Mouse (Mus musculus): Measurements from ENCODE around the gene Etfa. TPM values are rescaled to one million over a fixed set of nuclear protein-coding genes. Genes with fewer than 3 reads are reported as not detected.

Gene Etfa
- polyA plus RNA-seq, 1 experiment from 2014 or later = 483 TPM

DNA sequence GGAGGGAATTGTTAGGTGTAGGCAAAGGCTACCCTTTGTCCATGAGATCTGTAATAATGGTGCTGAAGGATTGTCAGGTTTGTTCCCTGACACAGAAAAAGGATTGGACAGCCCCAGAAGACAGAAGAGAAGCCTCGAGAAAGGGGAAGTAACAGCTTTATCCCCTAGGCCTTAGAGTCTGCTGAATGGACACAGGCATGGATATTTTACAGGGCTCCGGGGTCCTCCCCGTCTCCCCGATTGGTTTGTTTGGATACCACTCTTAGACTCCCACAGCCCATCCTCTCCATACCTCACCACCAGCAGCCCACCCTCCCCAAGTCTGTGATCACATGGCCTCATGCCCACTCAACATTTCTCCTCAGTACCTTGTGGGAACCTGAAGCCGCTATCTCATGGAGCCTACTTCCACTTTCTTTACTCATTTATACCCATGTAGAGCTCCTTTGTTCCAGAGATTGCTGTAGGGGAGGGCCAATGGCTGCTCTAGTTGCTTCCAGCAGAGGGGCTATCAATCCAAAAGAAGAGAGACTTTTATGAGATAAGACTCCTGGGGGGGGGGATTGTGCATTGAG is 72.8 kb downstream of the Etfa start:
- Histone ChIP-seq H3K4me1 (ENCODE audit: control insufficient read depth, insufficient read depth, low read length) (no peaks in the 10 kb centered on the region), H3K27me3 (ENCODE audit: control insufficient read depth, insufficient read depth, low read length) (no peaks in the 10 kb centered on the region), H3K27ac (ENCODE audit: low read length) (no peak overlapping the region), H3K9ac (ENCODE audit: low read length) (no peak overlapping the region), H3K9me3 (replicated peaks; ENCODE audit: control insufficient read depth, low read length) (no peaks in the 10 kb centered on the region), H3K4me2 (ENCODE audit: low read depth, low read length) (no peak overlapping the region), H3K36me3 (ENCODE audit: control insufficient read depth, insufficient read depth) (no peaks in the 10 kb centered on the region), H3K4me3 (ENCODE audit: low read length) (no peak overlapping the region)
- ATAC-seq (replicated peaks; ENCODE audit: extremely low read depth, insufficient read depth, low FRiP score) = no peak
- 81% methylated on average over 5 of the region's 5 CpGs for WGBS

DNA sequence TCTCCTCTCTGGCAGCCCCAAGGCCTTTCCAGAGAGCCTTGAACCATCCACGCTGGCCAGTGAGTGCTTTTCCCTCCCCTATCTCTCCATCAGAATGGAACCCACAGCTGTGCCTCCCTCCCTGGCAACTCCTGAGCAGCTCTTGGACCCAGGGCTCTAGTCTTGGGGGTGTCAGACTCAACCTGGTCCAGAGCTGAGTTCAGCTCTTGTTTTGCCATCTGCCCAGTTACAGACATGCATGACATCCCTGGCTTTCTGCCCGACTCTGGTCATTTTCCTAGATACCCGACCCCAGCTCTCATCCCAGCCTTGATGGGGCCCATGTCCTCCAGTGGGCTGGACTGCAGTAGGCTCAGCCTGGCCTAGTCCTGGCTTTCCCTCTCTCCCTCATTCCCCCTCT is 73.6 kb downstream of the Etfa start:
- Histone ChIP-seq H3K27ac (ENCODE audit: low read length) (no peak overlapping the region), H3K27me3 (ENCODE audit: control insufficient read depth, insufficient read depth, low read length) (no peaks in the 10 kb centered on the region), H3K4me1 (ENCODE audit: control insufficient read depth, insufficient read depth, low read length) (no peaks in the 10 kb centered on the region), H3K4me3 (ENCODE audit: low read length) (no peak overlapping the region), H3K9me3 (replicated peaks; ENCODE audit: control insufficient read depth, low read length) (no peaks in the 10 kb centered on the region), H3K9ac (ENCODE audit: low read length) (no peak overlapping the region), H3K36me3 (ENCODE audit: control insufficient read depth, insufficient read depth) (no peaks in the 10 kb centered on the region), H3K4me2 (ENCODE audit: low read depth, low read length) (no peak overlapping the region)
- no peak for ATAC-seq (replicated peaks; ENCODE audit: extremely low read depth, insufficient read depth, low FRiP score)
- 37% methylated on average over 3 of the region's 3 CpGs for WGBS

DNA sequence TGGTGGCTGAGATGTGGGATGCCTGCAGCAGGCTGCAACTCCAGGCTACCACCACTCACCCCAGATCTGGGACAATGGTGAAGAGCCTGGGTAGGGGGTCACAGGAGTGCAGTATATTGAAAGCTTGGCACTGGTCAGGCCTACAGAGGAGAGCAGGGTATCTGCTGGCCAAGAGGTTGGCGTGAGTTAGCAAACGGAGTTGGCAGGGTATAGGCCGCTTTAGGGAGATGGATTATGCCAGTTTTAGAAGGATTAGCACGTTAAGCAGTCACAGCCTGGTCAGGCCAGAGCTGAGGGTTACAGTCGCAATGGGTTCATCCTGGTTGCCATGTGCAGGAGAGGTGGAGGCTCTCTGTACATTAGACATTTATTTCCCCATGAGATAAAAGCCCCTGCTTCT is 78.2 kb downstream of the Etfa start:
- H3K4me3 ChIP-seq (ENCODE audit: low read length) = no peak overlapping the region
- H3K36me3 ChIP-seq (ENCODE audit: control insufficient read depth, insufficient read depth) = no peaks in the 10 kb centered on the region
- WGBS = 87% methylated on average over 5 of the region's 5 CpGs
- no peak overlapping the region for H3K4me2 ChIP-seq (ENCODE audit: low read depth, low read length)
- no peaks in the 10 kb centered on the region for H3K9me3 ChIP-seq (replicated peaks; ENCODE audit: control insufficient read depth, low read length)
- no peak for ATAC-seq (replicated peaks; ENCODE audit: extremely low read depth, insufficient read depth, low FRiP score)
- no peak overlapping the region for H3K27ac ChIP-seq (ENCODE audit: low read length)
- H3K4me1 ChIP-seq (ENCODE audit: control insufficient read depth, insufficient read depth, low read length) = peaks cover 2% of the 10 kb centered on the region; the same call in 1 of the 2 replicates
- peaks cover 8% of the 10 kb centered on the region for H3K27me3 ChIP-seq (ENCODE audit: control insufficient read depth, insufficient read depth, low read length)
- no peak overlapping the region for H3K9ac ChIP-seq (ENCODE audit: low read length)

DNA sequence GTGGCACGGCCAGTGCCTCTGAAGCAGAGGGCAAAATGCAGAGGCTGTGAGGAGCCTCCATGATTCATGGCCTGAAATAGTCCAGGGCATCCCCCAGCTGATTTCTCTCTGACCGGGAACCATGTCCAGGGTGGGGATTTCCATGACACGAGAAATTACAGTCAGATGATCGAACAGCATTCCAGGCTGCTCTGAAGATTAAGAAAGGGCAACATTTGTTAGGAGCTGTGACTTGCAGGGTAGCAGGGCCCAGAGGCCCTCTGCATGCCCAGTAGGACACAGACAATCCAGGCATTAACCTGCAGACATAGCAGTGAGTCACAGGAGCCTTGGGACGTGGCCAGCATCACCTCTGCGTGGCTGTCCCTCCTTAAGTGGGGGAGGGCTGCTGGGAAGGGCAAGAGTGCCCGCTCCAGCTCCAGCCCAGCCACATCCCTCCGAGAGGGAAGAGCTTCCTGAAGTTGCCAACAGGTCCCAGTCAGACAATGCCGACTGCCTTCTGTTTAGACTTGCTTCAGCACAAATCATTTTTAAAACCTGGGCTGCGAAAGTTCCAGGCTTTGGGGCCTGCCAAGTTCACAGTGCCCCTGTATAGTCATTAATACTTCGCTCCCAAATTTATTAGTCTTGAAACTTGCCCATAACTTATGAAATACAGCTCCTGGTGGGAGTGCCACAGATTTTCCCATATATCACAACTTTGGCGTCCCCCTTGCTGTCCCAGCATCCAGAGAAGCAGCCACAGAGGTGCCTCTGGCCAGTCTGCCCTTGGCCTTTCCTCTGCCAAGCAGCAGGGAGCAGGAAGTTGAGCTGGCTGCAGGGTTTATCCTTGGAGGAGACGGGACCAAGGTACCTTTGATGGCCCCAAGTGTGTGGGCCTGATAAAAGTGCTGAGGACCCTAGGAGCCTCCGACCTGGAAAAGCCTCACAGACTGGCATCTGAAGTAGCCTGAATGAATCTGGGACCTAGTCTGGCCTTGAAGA is 79.4 kb downstream of the Etfa start:
- H3K27me3 ChIP-seq (ENCODE audit: control insufficient read depth, insufficient read depth, low read length) = peaks cover 8% of the 10 kb centered on the region

DNA sequence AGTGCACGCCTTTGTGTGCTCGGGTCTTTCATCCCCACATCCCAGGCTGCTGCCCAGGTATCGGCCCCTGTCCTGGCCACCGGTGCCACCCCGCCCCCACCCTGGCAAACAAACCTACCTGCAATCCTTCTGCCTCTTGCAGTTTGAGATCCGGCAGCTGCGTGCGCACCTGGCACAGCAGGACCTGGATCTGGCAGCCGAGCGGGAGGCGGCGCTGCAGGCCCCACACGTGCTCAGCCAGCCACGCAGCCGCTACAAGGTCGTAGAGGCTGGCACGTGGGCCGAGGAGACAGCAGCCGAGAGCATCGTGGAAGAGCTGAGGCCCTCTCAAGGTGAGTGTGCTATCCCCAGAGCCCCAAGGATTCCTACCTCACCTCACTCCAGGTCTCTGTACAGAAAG is 81.9 kb downstream of the Etfa start:
- WGBS = 14% methylated on average over 20 of the region's 20 CpGs
- Histone ChIP-seq H3K9me3 (replicated peaks; ENCODE audit: control insufficient read depth, low read length) (no peaks in the 10 kb centered on the region), H3K27me3 (ENCODE audit: control insufficient read depth, insufficient read depth, low read length) (peaks cover 8% of the 10 kb centered on the region), H3K4me2 (ENCODE audit: low read depth, low read length) (peak overlapping the region; percentile 42; the same call in 1 of the 2 replicates), H3K36me3 (ENCODE audit: control insufficient read depth, insufficient read depth) (no peaks in the 10 kb centered on the region), H3K4me1 (ENCODE audit: control insufficient read depth, insufficient read depth, low read length) (peaks cover 2% of the 10 kb centered on the region; the same call in 1 of the 2 replicates), H3K4me3 (ENCODE audit: low read length) (peak overlapping the region; percentile 22), H3K9ac (ENCODE audit: low read length) (peak overlapping the region; percentile 23; the same call in 1 of the 2 replicates), H3K27ac (ENCODE audit: low read length) (no peak overlapping the region)
- no peak for ATAC-seq (replicated peaks; ENCODE audit: extremely low read depth, insufficient read depth, low FRiP score)

More for the DNA sequence above, 79.4 kb downstream of the Etfa start:
- Histone ChIP-seq H3K4me1 (ENCODE audit: control insufficient read depth, insufficient read depth, low read length) (peaks cover 2% of the 10 kb centered on the region; the same call in 1 of the 2 replicates), H3K27ac (ENCODE audit: low read length) (no peak overlapping the region), H3K4me3 (ENCODE audit: low read length) (no peak overlapping the region), H3K9ac (ENCODE audit: low read length) (no peak overlapping the region), H3K9me3 (replicated peaks; ENCODE audit: control insufficient read depth, low read length) (no peaks in the 10 kb centered on the region), H3K36me3 (ENCODE audit: control insufficient read depth, insufficient read depth) (no peaks in the 10 kb centered on the region), H3K4me2 (ENCODE audit: low read depth, low read length) (no peak overlapping the region)
- no peak for ATAC-seq (replicated peaks; ENCODE audit: extremely low read depth, insufficient read depth, low FRiP score)
- 57% methylated on average over 14 of the region's 14 CpGs for WGBS

DNA sequence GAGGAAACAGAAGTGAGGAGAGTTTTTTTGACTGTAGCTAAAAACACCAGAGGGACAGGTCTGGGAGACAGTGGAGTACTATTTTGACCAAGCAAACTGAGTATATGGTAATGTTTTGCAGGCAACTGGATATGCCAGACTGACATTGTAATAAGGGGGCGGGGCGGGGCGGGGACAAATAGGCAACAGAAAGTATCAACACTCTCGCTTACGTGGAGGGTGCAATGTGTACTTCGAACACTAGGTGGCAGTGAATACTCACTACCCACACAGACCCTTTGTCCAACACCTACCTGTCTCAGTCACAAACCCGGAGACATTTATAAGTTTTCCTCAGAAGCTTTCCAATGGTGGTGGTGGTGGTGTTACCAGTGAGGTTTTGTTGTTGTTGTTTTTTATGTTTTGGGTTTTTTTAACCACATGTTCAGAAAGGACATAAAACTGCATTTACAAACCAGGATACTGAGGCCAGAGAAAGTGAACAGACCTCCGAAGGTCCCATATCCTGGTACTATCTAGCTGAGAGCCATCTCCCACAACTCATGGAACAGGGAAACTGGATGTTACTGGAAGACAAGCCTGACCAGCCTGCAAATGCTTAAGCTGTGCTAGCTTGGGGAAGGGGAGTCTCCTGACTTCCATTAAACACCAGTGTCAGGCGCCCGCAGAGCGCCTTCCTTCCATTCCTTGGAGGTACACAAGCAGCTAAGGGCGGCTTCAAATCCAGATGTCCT is 82.6 kb downstream of the Etfa start:
- peak overlapping the region; percentile 42; the same call in 1 of the 2 replicates for H3K4me2 ChIP-seq (ENCODE audit: low read depth, low read length)
- ATAC-seq (replicated peaks; ENCODE audit: extremely low read depth, insufficient read depth, low FRiP score) = no peak
- no peak overlapping the region for H3K9ac ChIP-seq (ENCODE audit: low read length)
- peaks cover 8% of the 10 kb centered on the region for H3K27me3 ChIP-seq (ENCODE audit: control insufficient read depth, insufficient read depth, low read length)
- H3K36me3 ChIP-seq (ENCODE audit: control insufficient read depth, insufficient read depth) = no peaks in the 10 kb centered on the region
- H3K4me1 ChIP-seq (ENCODE audit: control insufficient read depth, insufficient read depth, low read length) = peaks cover 2% of the 10 kb centered on the region; the same call in 1 of the 2 replicates
- no peak overlapping the region for H3K4me3 ChIP-seq (ENCODE audit: low read length)
- no peak overlapping the region for H3K27ac ChIP-seq (ENCODE audit: low read length)
- no peaks in the 10 kb centered on the region for H3K9me3 ChIP-seq (replicated peaks; ENCODE audit: control insufficient read depth, low read length)
- WGBS = 32% methylated on average over 12 of the region's 12 CpGs

DNA sequence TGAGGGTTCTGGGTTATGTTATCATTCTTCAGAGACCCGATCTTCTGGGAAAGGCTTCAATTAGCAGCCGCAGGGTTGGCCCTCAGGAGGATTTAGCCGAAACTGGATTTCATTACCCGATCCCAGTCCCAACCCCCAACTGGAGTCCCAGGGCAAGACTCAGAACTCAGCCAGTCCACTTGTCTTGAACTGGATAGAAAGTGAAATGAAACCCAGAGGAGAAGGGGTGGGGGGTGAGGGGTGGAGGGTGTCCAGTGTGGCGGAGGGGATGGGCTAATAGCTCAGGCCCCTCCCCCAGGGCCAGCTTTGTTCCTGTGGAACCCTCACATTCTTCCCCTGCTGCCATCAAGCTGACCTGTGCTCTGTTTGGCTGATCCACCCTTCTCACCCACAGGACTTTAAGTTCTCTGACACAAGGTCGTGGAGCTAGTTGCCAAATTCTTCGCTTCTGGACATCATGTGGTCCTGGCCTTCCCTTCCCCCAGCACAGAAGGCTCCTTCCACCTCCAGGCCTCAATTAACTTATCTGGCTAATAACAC is 86.7 kb downstream of the Etfa start:
- Histone ChIP-seq H3K4me1 (ENCODE audit: control insufficient read depth, insufficient read depth, low read length) (peaks cover 2% of the 10 kb centered on the region; the same call in 1 of the 2 replicates), H3K27me3 (ENCODE audit: control insufficient read depth, insufficient read depth, low read length) (peaks cover 3% of the 10 kb centered on the region), H3K4me3 (ENCODE audit: low read length) (no peak overlapping the region), H3K4me2 (ENCODE audit: low read depth, low read length) (no peak overlapping the region), H3K36me3 (ENCODE audit: control insufficient read depth, insufficient read depth) (no peaks in the 10 kb centered on the region), H3K27ac (ENCODE audit: low read length) (no peak overlapping the region), H3K9me3 (replicated peaks; ENCODE audit: control insufficient read depth, low read length) (peaks cover 5% of the 10 kb centered on the region; the same call in 1 of the 2 replicates), H3K9ac (ENCODE audit: low read length) (no peak overlapping the region)
- 64% methylated on average over 7 of the region's 7 CpGs for whole genome bisulfite sequencing
- ATAC-seq (replicated peaks; ENCODE audit: extremely low read depth, insufficient read depth, low FRiP score) = no peak

DNA sequence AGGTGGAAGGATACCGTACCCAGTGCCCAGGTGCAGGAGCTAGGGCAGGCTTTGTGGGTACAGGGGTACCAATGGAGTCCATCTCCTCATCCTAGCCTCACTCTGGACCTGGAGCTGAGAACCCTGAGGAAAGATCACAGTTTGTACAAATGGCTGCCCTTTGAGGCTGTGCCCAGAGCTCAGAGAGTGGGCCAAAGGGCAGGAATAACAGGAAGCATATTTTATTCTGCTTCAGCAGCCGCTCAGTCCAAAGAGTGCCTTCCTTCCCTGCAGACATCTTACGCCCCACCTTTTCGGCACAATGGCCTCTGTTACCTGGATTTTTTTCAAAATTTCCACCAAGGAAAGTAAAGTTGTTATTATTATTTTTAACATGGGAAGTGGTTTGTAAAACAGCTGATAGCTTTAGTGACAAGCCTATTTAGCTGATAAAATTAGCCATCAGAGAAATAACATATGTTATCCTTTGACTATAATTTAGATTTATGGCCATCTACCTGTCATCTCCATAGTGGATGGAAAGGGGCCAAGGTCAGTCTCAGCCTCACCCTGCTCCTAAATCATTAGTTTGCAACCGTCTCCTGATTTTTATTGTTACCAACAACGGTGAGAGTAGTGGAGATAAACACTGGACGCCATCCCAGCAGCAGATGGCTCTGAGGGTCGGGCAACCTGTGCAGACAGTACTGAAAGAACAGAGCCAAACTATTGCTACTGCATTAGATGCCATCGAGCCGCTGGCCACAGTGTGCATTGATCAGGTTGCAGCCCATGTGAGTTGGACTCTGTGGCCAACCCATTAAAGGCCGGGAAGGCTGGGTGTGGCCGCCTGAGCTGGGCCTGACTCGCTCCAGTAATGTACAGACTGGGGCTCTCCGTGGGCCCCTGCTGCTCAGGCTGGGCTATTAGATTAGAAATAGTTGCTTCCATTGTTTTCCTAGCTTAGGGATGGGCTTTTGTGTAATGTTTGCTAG is 88.3 kb downstream of the Etfa start:
- no peak overlapping the region for H3K4me3 ChIP-seq (ENCODE audit: low read length)
- ATAC-seq (replicated peaks; ENCODE audit: extremely low read depth, insufficient read depth, low FRiP score) = no peak
- no peaks in the 10 kb centered on the region; the same call in 1 of the 2 replicates for H3K27me3 ChIP-seq (ENCODE audit: control insufficient read depth, insufficient read depth, low read length)

More for the DNA sequence above, 88.3 kb downstream of the Etfa start:
- Histone ChIP-seq H3K36me3 (ENCODE audit: control insufficient read depth, insufficient read depth) (no peaks in the 10 kb centered on the region), H3K27ac (ENCODE audit: low read length) (no peak overlapping the region), H3K9ac (ENCODE audit: low read length) (no peak overlapping the region), H3K4me1 (ENCODE audit: control insufficient read depth, insufficient read depth, low read length) (no peaks in the 10 kb centered on the region), H3K4me2 (ENCODE audit: low read depth, low read length) (no peak overlapping the region), H3K9me3 (replicated peaks; ENCODE audit: control insufficient read depth, low read length) (peaks cover 5% of the 10 kb centered on the region; the same call in 1 of the 2 replicates)
- WGBS = 82% methylated on average over 14 of the region's 14 CpGs

Data from heart, embryonic 16.5 days (tissue).